In the genomic region with DNA sequence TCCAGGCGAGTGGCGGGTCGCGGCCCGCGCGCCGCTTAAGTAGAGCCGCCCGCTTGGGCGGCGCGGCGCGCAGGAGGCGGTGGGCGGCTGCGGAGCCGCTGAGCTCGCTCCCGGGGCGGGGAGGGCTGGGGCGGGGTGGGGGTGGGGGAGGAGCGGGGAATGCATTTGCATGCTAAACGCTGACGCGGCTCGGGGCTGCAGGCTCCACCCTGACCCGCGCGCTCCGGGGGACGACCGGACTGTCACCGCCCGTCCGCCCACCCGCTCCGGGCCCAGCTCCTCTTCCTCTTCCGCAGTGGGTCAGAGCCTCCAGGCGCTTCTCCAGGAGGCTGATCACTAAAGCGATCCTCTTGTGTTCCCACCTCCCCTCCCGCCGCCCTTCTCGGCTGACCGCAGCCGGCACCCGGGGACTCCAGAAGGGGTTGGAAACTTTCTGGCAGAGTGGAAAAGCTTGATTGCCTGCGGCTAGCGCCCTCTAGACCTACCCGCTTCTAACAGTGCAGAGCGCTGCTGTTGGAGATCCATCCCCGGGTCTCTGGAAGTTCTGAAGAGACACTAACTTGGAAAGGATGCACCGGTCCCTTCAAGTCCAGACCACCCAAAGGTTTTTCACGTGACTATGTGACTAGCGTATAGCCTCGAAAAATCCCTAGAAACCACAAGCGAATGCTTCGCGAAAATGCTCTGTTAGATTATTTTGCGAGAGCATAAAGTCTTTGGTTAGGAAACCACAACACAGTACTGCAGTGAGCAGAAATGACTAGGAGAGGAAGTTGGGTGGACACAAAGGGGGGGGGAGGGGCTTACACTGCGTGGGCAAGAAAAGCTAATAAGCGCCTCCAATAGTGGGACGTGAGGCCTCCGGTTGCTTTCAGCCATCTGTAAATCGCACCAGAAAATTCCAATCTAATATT, we compare ENCODE assay signal across 8 mouse cellular contexts. TPM values are rescaled to one million over a fixed set of nuclear protein-coding genes. Genes with fewer than 3 reads are reported as not detected.
A peak's percentile ranks its signal among the peaks of the same experiment; 100 is the strongest.
DNase-seq lines count a peak whose midpoint lies in the region; ATAC-seq lines count a peak whose summit lies in the region.

A gene (minus strand): TSS at position 11 of the 914 bp plus-strand sequence.

- no peaks in the 10 kb centered on the region for H3K9me3 ChIP-seq in embryonic facial prominence, embryonic 11.5 days (replicated peaks; ENCODE audit: control insufficient read depth, low read length)
- H3K9me3 ChIP-seq in intestine, embryonic 15.5 days = no peaks in the 10 kb centered on the region

- H3K4me1 ChIP-seq in embryonic facial prominence, embryonic 11.5 days (ENCODE audit: control insufficient read depth, insufficient read depth, low read length) = no peaks in the 10 kb centered on the region
- no peaks in the 10 kb centered on the region; the same call in 1 of the 2 replicates for H3K4me1 ChIP-seq in intestine, embryonic 15.5 days (replicated peaks)

- H3K4me3 ChIP-seq in embryonic facial prominence, embryonic 11.5 days (ENCODE audit: low read depth, low read length) = peak within 1 kb of the TSS; percentile 78
- H3K4me3 ChIP-seq in intestine, embryonic 15.5 days (replicated peaks) = peak within 1 kb of the TSS; percentile 71

- H3K4me2 ChIP-seq in embryonic facial prominence, embryonic 11.5 days (ENCODE audit: low read depth, low read length) = peak within 1 kb of the TSS; percentile 95
- H3K4me2 ChIP-seq in intestine, embryonic 15.5 days (replicated peaks) = peak within 1 kb of the TSS; percentile 97

- H3K9ac ChIP-seq in embryonic facial prominence, embryonic 11.5 days (replicated peaks; ENCODE audit: low read length) = peak within 1 kb of the TSS; percentile 80
- peak within 1 kb of the TSS; percentile 78 for H3K9ac ChIP-seq in intestine, embryonic 15.5 days

- intact Hi-C loops in left cerebral cortex, postnatal 36 days (cut with DNase I) = loop anchor here (5.0 kb wide), 4 partner anchors 81 to 801 kb away; no protein-coding TSS in a partner anchor

- no peaks in the 10 kb centered on the region for H3K36me3 ChIP-seq in embryonic facial prominence, embryonic 11.5 days (replicated peaks; ENCODE audit: control insufficient read depth, insufficient read depth, low read depth, low read length)
- H3K36me3 ChIP-seq in intestine, embryonic 15.5 days = no peaks in the 10 kb centered on the region

- DNase-seq in adrenal gland, postnatal 14 days = peak; percentile 89
- peak; percentile 85 for DNase-seq in embryonic facial prominence, embryonic 11.5 days (ENCODE audit: low spot score)
- DNase-seq in gonadal fat pad, adult 2 months (ENCODE audit: low read depth) = no peak
- peak; percentile 77 to 80 for DNase-seq in left cerebral cortex, postnatal 36 days (ENCODE audit: low spot score in 2 of 2)
- peak; percentile 84 for DNase-seq in mesoderm, embryonic 11.5 days (ENCODE audit: low read depth, low spot score)
- peak; percentile 78 for DNase-seq in right cerebral cortex, postnatal 25 days
- DNase-seq in urinary bladder, postnatal 25 days (ENCODE audit: low spot score) = peak; percentile 76

- H3K27me3 ChIP-seq in embryonic facial prominence, embryonic 11.5 days (ENCODE audit: control insufficient read depth, insufficient read depth, low read length) = no peaks in the 10 kb centered on the region
- no peaks in the 10 kb centered on the region for H3K27me3 ChIP-seq in intestine, embryonic 15.5 days (replicated peaks)

- WGBS in embryonic facial prominence, embryonic 11.5 days = 2% methylated on average over 59 of the region's 66 CpGs
- 2% methylated on average over 29 of the region's 66 CpGs for WGBS in intestine, embryonic 15.5 days

- peak within 1 kb of the TSS; percentile 72 for H3K27ac ChIP-seq in embryonic facial prominence, embryonic 11.5 days (replicated peaks; ENCODE audit: low read depth, low read length)
- peak within 1 kb of the TSS; percentile 89 for H3K27ac ChIP-seq in intestine, embryonic 15.5 days

- peak; percentile 94 for ATAC-seq in embryonic facial prominence, embryonic 11.5 days (replicated peaks; ENCODE audit: insufficient number of reproducible peaks, low FRiP score, low TSS enrichment, low read depth)
- ATAC-seq in intestine, embryonic 15.5 days = peak; percentile 97

RNA-seq across cellular contexts. Expression of the gene that starts here (rescaled TPM):
- total RNA-seq in adrenal gland, postnatal 14 days (2021) = 53.3 and 64.9 TPM in 2 replicates
- polyA plus RNA-seq in embryonic facial prominence, embryonic 11.5 days (2014; fragmentation: Nextera tagmentation; extraction: Ambion mirVana) = 35.9 and 43.7 TPM in 2 replicates
- polyA plus RNA-seq in gonadal fat pad, adult 2 months (2012; rRNA removed) = 14.5 and 16.6 TPM in 2 replicates
- 10.2 and 11.9 TPM in 2 replicates for polyA plus RNA-seq in intestine, embryonic 15.5 days (2015; fragmentation: Nextera tagmentation; extraction: Ambion mirVana)
- total RNA-seq in left cerebral cortex, postnatal 36 days (2021) = 10 to 100 TPM; 42.4 to 48.6 TPM
